In the genomic region with DNA sequence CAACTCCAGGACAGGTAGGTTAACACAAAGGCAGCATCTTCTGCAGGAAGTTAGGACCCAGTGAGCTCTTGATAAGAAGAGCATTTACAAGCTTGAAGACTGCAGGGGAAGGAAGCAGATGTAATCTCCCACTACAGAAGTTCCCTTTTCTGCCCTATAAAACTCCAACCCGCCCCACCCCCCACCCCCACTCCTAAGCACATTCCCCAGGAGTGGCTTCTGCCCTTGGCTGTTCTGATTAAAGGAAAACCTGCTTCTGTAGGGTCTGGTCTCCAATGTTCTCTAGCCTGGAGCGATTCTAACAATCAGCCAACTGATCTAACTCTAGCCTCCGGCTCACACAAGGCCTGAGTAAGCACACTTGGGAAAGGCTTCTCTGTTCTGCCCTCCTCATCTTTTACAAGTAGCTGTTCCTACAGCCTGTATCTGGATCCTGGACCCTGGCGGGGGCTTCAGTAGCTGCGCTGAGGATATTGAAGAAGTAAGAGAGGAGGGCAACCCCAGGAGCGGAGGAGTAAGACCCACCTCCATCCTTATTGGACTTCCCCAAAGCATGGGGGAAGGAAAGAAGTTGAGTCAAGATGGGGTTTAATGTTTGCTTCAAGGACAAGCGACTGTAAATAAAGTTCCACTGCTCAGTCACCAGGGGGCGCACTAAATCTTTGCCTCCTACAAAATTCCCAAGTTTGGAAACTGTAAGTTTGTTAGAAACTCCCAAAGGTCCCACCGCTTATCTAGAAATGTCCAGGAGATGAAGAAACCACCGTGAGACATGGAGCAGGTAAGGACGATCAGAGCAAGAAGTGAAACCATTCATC, we compare ENCODE assay signal across 8 mouse cellular contexts. TPM values are rescaled to one million over a fixed set of nuclear protein-coding genes. Genes with fewer than 3 reads are reported as not detected.
DNase-seq lines count a peak whose midpoint lies in the region; ATAC-seq lines count a peak whose summit lies in the region.

No protein-coding gene starts in this region.

- no peak overlapping the region for H3K27ac ChIP-seq in forebrain, embryonic 11.5 days (ENCODE audit: low read depth, low read length)
- no peak overlapping the region for H3K27ac ChIP-seq in forebrain, embryonic 16.5 days (ENCODE audit: low read length)
- no peak overlapping the region for H3K27ac ChIP-seq in heart, embryonic 11.5 days (ENCODE audit: low read depth, low read length)
- H3K27ac ChIP-seq in stomach, embryonic 16.5 days (ENCODE audit: low read length) = no peak overlapping the region

- H3K27me3 ChIP-seq in forebrain, embryonic 11.5 days (ENCODE audit: control insufficient read depth, insufficient read depth, low read length) = no peaks in the 10 kb centered on the region
- H3K27me3 ChIP-seq in forebrain, embryonic 16.5 days (replicated peaks; ENCODE audit: control insufficient read depth, insufficient read depth, low read length) = no peaks in the 10 kb centered on the region
- no peaks in the 10 kb centered on the region for H3K27me3 ChIP-seq in heart, embryonic 11.5 days (ENCODE audit: control insufficient read depth, insufficient read depth, low read length)
- H3K27me3 ChIP-seq in stomach, embryonic 16.5 days (ENCODE audit: control insufficient read depth, insufficient read depth, low read length) = no peaks in the 10 kb centered on the region

- H3K4me3 ChIP-seq in forebrain, embryonic 11.5 days (ENCODE audit: low read depth, low read length) = no peak overlapping the region
- no peak overlapping the region for H3K4me3 ChIP-seq in forebrain, embryonic 16.5 days (replicated peaks; ENCODE audit: low read length)
- H3K4me3 ChIP-seq in heart, embryonic 11.5 days (ENCODE audit: low read depth, low read length) = no peak overlapping the region
- no peak overlapping the region for H3K4me3 ChIP-seq in stomach, embryonic 16.5 days (replicated peaks; ENCODE audit: low read length)

- DNase-seq in forebrain, embryonic 11.5 days (ENCODE audit: low spot score) = peak; percentile 80
- DNase-seq in MEL-GATA-1-ER (ENCODE audit: extremely low read depth, low read depth) = peak; percentile 72
- DNase-seq in cerebellum, postnatal 36 days = peak; percentile 34 to 42
- peak; percentile 29 to 38 for DNase-seq in left cerebral cortex, postnatal 36 days (ENCODE audit: low spot score in 2 of 2)
- DNase-seq in mesoderm, embryonic 11.5 days (ENCODE audit: low read depth, low spot score) = peak; percentile 76

- intact Hi-C loops in left cerebral cortex, postnatal 36 days (cut with DNase I) = loop anchor here (2.0 kb wide), 1 partner anchor 36 kb away; a partner anchor contains a TSS

- no peak overlapping the region for H3K9ac ChIP-seq in forebrain, embryonic 11.5 days (ENCODE audit: low read length)
- no peak overlapping the region for H3K9ac ChIP-seq in forebrain, embryonic 16.5 days (replicated peaks; ENCODE audit: low read depth, low read length)
- no peak overlapping the region for H3K9ac ChIP-seq in heart, embryonic 11.5 days (ENCODE audit: low read depth, low read length)
- no peak overlapping the region for H3K9ac ChIP-seq in stomach, embryonic 16.5 days (ENCODE audit: low read length)

- WGBS in forebrain, embryonic 11.5 days = 31% methylated on average over 11 of the region's 11 CpGs
- 27% methylated on average over 11 of the region's 11 CpGs for WGBS in forebrain, embryonic 16.5 days
- WGBS in heart, embryonic 11.5 days (ENCODE audit: insufficient replicate concordance) = 13% methylated on average over 11 of the region's 11 CpGs
- 25% methylated on average over 11 of the region's 11 CpGs for WGBS in stomach, embryonic 16.5 days

- H3K9me3 ChIP-seq in forebrain, embryonic 11.5 days (ENCODE audit: control insufficient read depth, low read length) = no peaks in the 10 kb centered on the region
- no peaks in the 10 kb centered on the region for H3K9me3 ChIP-seq in forebrain, embryonic 16.5 days (ENCODE audit: control insufficient read depth, low read length)
- no peaks in the 10 kb centered on the region for H3K9me3 ChIP-seq in heart, embryonic 11.5 days (replicated peaks; ENCODE audit: control insufficient read depth, low read length)
- no peaks in the 10 kb centered on the region for H3K9me3 ChIP-seq in stomach, embryonic 16.5 days (replicated peaks; ENCODE audit: control insufficient read depth, low read length)

- H3K4me1 ChIP-seq in forebrain, embryonic 11.5 days (replicated peaks; ENCODE audit: control insufficient read depth, insufficient read depth, low read length) = no peaks in the 10 kb centered on the region
- no peaks in the 10 kb centered on the region; the same call in 1 of the 2 replicates for H3K4me1 ChIP-seq in forebrain, embryonic 16.5 days (replicated peaks; ENCODE audit: control insufficient read depth, insufficient read depth, low read length)
- H3K4me1 ChIP-seq in heart, embryonic 11.5 days (ENCODE audit: control insufficient read depth, insufficient read depth, low read length) = no peaks in the 10 kb centered on the region
- H3K4me1 ChIP-seq in stomach, embryonic 16.5 days (ENCODE audit: control insufficient read depth, insufficient read depth, low read length) = peaks cover 3% of the 10 kb centered on the region; the same call in 1 of the 2 replicates

- ATAC-seq in forebrain, embryonic 11.5 days (replicated peaks; ENCODE audit: low FRiP score) = no peak
- ATAC-seq in forebrain, embryonic 16.5 days = no peak
- ATAC-seq in heart, embryonic 11.5 days (replicated peaks; ENCODE audit: insufficient number of reproducible peaks, low FRiP score, low TSS enrichment) = no peak
- ATAC-seq in stomach, embryonic 16.5 days (ENCODE audit: insufficient read depth, low FRiP score) = no peak

- no peak overlapping the region for H3K4me2 ChIP-seq in forebrain, embryonic 11.5 days (ENCODE audit: low read depth, low read length, severe bottlenecking)
- H3K4me2 ChIP-seq in forebrain, embryonic 16.5 days (ENCODE audit: low read length) = no peak overlapping the region
- H3K4me2 ChIP-seq in heart, embryonic 11.5 days = peak overlapping the region; percentile 22
- H3K4me2 ChIP-seq in stomach, embryonic 16.5 days (ENCODE audit: low read depth, low read length) = peak overlapping the region; percentile 5; the same call in 1 of the 2 replicates

- H3K36me3 ChIP-seq in forebrain, embryonic 11.5 days (ENCODE audit: control insufficient read depth, insufficient read depth, low read length) = no peaks in the 10 kb centered on the region
- H3K36me3 ChIP-seq in forebrain, embryonic 16.5 days (ENCODE audit: control insufficient read depth, insufficient read depth) = no peaks in the 10 kb centered on the region
- no peaks in the 10 kb centered on the region for H3K36me3 ChIP-seq in heart, embryonic 11.5 days (ENCODE audit: control insufficient read depth, insufficient read depth, low read length)
- H3K36me3 ChIP-seq in stomach, embryonic 16.5 days (ENCODE audit: control insufficient read depth, insufficient read depth, low read length) = no peaks in the 10 kb centered on the region

RNA-seq across cellular contexts. Expression of a gene that starts 36.6 kb away (rescaled TPM):
- 0.09 and 0.12 TPM in 2 replicates for polyA plus RNA-seq in forebrain, embryonic 11.5 days (2014; fragmentation: Nextera tagmentation; extraction: Ambion mirVana)
- polyA plus RNA-seq in forebrain, embryonic 16.5 days (2015; fragmentation: Nextera tagmentation; extraction: Ambion mirVana) = 1.1 and 2.3 TPM in 2 replicates
- polyA plus RNA-seq in heart, embryonic 11.5 days (2014; fragmentation: Nextera tagmentation; extraction: Ambion mirVana) = 0.03 and 0.06 TPM in 2 replicates
- 10 to 100 TPM; 83.7 to 91.5 TPM for total RNA-seq in left cerebral cortex, postnatal 36 days (2021)
- 0.29 and 0.34 TPM in 2 replicates for polyA plus RNA-seq in stomach, embryonic 16.5 days (2015; fragmentation: Nextera tagmentation; extraction: Ambion mirVana)

RNA-seq across cellular contexts. Expression of a gene that starts 37.5 kb away (rescaled TPM):
- polyA plus RNA-seq in forebrain, embryonic 11.5 days (2014; fragmentation: Nextera tagmentation; extraction: Ambion mirVana) = 26.6 and 30.4 TPM in 2 replicates
- polyA plus RNA-seq in forebrain, embryonic 16.5 days (2015; fragmentation: Nextera tagmentation; extraction: Ambion mirVana) = 20.0 and 20.5 TPM in 2 replicates
- 19.0 TPM in 2 replicates for polyA plus RNA-seq in heart, embryonic 11.5 days (2014; fragmentation: Nextera tagmentation; extraction: Ambion mirVana)
- 10 to 100 TPM; 29.1 to 35.2 TPM for total RNA-seq in left cerebral cortex, postnatal 36 days (2021)
- 19.8 and 21.2 TPM in 2 replicates for polyA plus RNA-seq in stomach, embryonic 16.5 days (2015; fragmentation: Nextera tagmentation; extraction: Ambion mirVana)

Comparison
In these comparisons a context has a peak if more than half of its experiments do, and no peak if none do; other contexts are left out.
1. H3K4me2 ChIP-seq: peak in heart, embryonic 11.5 days (single experiment) and stomach, embryonic 16.5 days (single experiment); none in forebrain, embryonic 11.5 days (single experiment) and forebrain, embryonic 16.5 days (single experiment).
2. Peak in every context shown above with its lines, with median percentiles within 50 percentile points of each other: DNase-seq.